Mouse (Mus musculus) lung, postnatal 4 days (tissue): ENCODE measurements around the gene Wbp2nl.
"Not testable (repeated sequence)": the region's sequence is repeated elsewhere in the genome, so short reads cannot be mapped to it uniquely, and the experiment has no call there.

ENCODE experiments used
- DNase-seq, 2 experiments: peaks; one replicate each; pipeline ENCODE4 v3.0.0; 2021

Wbp2nl gene

DNA sequence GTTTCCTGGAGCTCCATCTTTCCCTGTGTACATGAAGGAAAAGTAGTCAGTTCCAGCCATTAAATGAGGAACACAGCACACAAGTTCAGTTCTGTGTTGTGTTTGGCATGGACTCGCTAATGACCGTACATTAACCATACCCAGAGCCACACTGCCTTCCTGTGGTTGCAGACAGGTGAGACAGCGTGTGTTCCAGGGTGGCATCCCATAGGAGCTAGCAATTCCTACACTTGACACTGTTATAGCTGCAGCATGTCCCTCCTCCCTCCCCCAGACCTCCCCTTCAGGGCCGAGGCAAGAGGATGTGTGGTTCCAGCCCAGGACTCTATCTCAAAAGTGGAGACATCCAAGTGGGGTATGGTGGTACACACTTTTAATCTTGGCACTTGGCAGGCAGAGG is 51.6 kb downstream of the Wbp2nl start:
- no peak for DNase-seq

DNA sequence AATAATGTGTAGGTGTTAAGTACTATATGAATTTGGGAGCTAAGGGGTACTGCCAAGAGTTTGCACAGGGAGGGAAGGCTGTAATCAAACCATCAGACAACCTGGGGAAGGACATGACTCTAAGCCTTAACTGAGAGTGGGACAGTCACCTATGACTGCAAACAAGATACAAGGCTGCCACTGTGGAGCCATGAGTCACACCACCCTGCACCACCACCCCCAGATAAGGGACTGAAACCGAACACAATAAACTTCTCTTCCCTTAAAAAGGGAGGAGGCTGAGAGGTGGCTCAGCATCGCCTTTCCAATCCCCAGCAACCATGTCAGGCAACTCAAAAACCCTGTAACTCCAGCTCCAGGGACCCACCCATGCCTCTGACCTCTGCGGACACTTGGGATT is 52.7 kb downstream of the Wbp2nl start:
- no peak for DNase-seq

DNA sequence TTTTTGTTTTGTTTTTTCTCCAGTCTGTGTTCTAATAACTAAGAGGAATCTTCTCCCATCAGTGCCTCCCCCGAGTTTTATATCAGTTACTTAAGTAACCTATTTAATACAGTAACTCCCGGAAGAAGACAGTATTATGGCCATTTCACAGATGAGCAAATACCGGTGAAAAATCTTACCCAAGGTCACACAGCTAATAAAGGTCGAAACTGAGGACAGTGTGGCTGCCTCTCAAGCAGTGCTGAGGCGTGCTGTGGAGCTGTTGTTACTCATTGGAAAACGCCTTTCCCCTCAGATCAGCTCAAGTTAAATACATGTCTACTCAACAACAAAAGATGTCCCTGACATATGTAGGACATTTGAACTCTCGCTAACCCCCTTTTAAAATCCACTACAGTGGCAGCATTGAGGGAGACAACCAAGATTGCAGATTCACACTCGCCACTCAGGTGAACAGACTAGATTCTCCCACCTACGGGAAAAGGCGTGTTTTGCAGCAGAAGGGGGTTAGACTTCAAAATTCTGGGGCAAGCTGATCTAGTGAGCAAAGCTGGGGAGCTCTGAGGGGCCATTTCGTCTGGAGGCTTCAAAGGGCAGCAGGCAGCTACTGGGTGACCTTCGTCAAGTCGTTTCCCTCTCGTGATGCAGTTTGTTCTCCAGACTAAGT is 54.5 kb downstream of the Wbp2nl start:
- no peak for DNase-seq

DNA sequence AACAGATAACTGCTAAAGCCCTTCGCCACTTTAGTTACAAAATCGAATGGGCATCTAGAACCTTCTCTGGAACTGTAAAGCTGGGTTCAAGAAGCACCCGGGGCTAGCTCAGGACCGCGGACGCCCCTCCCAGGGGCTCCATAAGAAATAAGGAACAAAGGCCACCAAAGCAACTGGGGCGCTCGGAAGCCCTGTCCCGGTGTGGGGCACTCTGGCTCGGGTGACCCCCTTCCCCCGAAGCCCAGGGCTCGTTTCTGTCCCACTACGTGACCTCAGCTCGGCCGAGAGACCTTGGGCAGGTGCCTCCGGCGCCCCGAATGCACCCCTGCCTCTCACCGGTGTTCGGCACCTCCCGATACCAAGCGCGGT is 55.0 kb downstream of the Wbp2nl start:
- no peak for DNase-seq

DNA sequence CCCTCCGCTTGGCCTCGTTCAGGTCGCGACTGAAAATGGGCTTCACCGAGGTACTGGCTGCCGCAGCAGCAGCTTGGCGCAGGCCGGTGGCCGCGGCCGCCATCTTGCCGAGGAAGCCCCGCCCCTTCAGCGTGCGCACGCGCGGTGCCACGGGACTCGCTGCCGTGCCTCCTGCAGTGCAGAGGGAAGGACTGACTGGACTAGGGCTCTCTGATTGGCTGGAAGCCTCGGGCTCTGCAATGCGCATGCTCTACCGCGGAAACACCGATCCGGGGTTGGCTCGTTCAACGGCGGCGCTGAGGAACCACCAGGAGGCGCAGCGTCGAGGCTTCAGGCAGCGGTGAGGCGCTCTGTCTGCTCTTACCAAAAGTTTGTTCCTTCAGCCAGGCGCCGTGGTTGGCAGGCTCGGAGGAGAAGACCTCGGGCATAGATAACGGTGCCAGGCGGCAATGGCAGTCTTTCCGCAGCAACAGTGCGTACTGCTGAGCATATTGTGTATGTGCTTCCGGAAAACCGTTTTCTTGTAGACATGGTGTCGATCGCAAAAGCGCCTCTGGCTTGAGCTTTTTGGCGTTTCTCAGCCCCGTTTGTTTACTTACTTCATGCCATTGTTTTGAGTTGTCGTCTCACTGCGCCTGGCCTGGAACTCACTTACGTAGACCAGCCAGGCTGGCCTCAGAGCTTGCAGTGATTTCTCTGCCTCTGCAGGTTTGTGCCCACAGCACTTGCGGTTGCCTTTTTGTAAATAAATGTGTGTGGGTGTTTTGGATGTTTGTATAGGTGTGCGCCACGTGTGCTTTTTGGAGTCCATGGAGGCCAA is 55.6 kb downstream of the Wbp2nl start, which contains the start of gene Ndufa6:
Gene Ndufa6 (minus strand): TSS at position 197 of the 820 bp plus-strand sequence.
- DNase-seq, result peak; percentile 98

DNA sequence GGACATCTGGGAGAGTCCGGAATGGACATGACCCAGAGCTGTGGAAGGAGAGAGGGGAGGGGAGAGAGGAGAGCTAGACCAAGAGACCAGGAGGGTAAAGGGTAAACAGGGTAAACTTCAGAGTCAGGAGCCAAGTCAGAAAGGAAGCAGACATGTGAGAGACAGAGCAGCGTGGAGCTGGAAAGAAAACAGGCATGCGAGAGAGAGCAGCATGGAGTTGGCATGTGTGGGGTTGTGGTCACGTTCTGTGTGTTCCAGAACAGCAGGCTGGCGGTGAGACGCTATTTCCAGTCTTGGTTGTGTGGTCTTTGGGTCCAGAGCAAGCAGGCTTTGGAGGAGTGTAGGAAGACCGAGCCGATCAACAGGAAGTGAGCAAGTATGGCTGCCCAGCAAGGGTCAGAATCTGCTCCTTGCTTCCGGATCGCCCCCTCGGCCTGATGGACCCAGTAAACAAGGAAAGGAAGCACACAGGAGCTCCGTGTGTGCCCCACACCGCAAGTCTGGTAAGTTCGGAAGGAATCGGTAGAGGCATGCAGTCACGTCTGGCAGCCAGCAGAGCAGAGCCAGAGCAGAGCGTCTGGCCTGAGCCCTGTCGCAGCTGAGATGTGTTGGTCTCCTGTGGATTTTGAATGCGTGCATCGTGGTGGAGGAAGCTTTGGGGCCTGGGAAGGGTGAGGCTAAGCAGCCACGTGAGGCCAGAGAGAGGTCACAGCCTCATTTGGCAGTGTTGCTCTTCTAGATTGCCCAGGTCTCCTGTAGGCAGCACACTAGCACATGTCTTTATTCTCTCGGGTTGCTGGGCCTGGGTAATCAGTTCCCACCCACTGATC is 59.9 kb downstream of the Wbp2nl start:
- DNase-seq, result peak in 1 of 2 experiments; percentile 17

DNA sequence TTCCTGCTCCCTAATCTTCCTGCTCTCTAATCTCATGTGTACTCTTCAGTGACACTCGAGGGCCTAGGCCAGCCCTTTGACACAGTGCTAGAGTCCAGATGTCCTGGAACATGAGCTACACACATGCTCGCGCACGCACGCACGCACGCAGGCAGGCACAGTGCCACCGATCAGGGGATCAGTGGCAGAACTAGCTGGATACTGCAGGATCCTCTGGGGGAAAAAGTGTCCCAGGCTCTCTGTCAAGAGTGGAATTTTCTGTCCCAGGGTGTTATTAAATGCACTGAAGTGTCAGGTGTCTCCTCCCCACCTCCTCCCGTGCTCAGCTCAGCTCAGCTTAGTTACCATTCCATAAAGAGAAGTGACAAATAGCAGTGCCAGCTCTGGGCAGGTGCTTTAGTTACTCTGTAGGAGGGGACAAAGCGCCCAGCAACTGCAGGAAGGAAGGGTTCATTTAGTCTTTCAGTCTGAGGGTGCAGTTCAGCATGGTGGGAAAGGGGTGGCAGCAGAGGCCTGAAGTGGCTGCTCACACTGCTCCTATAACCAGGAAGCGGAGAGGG is 62.8 kb downstream of the Wbp2nl start:
- DNase-seq, result peak in 1 of 2 experiments; percentile 44

DNA sequence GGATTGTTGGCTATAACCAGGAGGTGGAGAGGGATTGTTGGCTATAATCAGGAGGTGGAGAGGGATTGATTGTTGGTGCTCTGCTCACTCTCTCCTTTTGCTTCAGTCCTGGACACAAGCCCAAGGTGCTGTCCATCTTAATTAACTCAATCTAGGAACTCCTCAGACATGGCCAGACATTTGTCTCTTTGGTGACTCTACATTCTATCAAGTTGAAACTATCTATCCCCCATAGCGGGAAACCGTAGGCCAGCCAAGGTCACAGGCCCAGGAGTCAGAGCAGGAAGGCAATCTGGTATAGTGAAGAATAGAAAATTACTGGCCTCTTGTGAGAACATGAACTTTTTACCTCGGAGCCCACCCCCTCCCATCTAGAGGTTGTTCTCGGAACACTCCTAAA is 63.5 kb downstream of the Wbp2nl start:
- no peak for DNase-seq

DNA sequence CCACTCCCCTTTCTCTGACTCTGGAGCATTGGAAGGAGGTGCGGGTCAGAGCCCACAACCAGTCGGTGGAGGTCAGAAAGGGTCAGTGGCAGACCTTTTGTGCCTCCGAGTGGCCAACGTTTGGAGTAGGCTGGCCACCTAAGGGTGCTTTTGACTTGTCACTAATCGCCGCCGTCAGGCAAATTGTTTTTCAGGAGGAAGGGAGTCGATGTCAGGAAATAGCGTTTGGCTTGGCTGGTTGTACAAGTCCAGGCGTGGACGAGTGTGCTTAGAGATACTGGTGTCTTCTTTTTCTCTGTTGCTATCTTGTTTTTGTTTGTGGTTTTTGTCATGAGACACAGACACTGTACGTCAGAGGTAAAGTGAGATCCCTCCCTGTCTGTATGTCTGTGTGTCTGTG is 65.0 kb downstream of the Wbp2nl start:
- DNase-seq, result not testable (repeated sequence)
